In genomic region chr14:55162168-55162567, GRCm38 (mm10) we compare ENCODE assay signal across 26 mouse cellular contexts. TPM values are rescaled to one million over a fixed set of nuclear protein-coding genes. Genes with fewer than 3 reads are reported as not detected.
DNase-seq lines count a peak whose midpoint lies in the region; ATAC-seq and TF ChIP-seq lines count a peak whose summit lies in the region.
"Had no signal": no experiment of that assay in that cellular context is flagged by ENCODE, and none has a peak within 500 bp of the region (broad histone marks: within the 10 kb centered on the region; RNA-seq: fewer than 3 reads in every experiment).

No protein-coding gene starts in this region.

- DNase-seq in yolk sac, embryonic 10.5 days (ENCODE audit: low spot score) = peak; percentile 44
- no peak for DNase-seq in embryo, embryonic 10 days (ENCODE audit: low spot score)
- no peak for DNase-seq in MN1 (ENCODE audit: low spot score)
- no peak for DNase-seq in liver, embryonic 11.5 days (ENCODE audit: low spot score)
- DNase-seq: adrenal gland, postnatal 10 days; cerebellum, adult 11-12 months; cerebellum, adult 8-10 months; cerebellum, postnatal 10 days; cerebellum, postnatal 36 days; gastrocnemius, postnatal 25 days; heart, adult 18-20 months; heart, postnatal 10 days; heart, postnatal 4 days had no signal

- peak; percentile 48 for TF ChIP-seq CTCF in intestine, postnatal 0 days (IDR thresholded peaks at IDR 0.05; ENCODE audit: low read depth)

- no peak overlapping the region for H3K4me3 ChIP-seq in intestine, embryonic 15.5 days (replicated peaks)
- H3K4me3 ChIP-seq in intestine, postnatal 0 days (ENCODE audit: low read depth, low read length) = no peak overlapping the region
- no peak overlapping the region for H3K4me3 ChIP-seq in stomach, embryonic 15.5 days (replicated peaks)
- H3K4me3 ChIP-seq in liver, embryonic 11.5 days (ENCODE audit: low read depth, low read length) = no peak overlapping the region
- H3K4me3 ChIP-seq: forebrain, embryonic 10.5 days; heart, embryonic 12.5 days; heart, embryonic 15.5 days had no signal

- H3K27ac ChIP-seq in intestine, embryonic 15.5 days = peak overlapping the region; percentile 84
- H3K27ac ChIP-seq in intestine, postnatal 0 days (ENCODE audit: low read depth, low read length) = peak overlapping the region; percentile 90
- H3K27ac ChIP-seq in stomach, embryonic 15.5 days = peak overlapping the region; percentile 24; the same call in 1 of the 2 replicates
- no peak overlapping the region for H3K27ac ChIP-seq in liver, embryonic 11.5 days (ENCODE audit: low read depth, low read length)
- H3K27ac ChIP-seq: forebrain, embryonic 10.5 days; heart, embryonic 15.5 days; hindbrain, embryonic 14.5 days; hindbrain, postnatal 0 days had no signal

- H3K9ac ChIP-seq in intestine, embryonic 15.5 days = no peak overlapping the region
- H3K9ac ChIP-seq in intestine, postnatal 0 days (ENCODE audit: low read depth, low read length) = no peak overlapping the region
- H3K9ac ChIP-seq in stomach, embryonic 15.5 days = no peak overlapping the region
- H3K9ac ChIP-seq in liver, embryonic 11.5 days (ENCODE audit: low read depth, low read length) = no peak overlapping the region
- H3K9ac ChIP-seq: heart, embryonic 12.5 days; heart, embryonic 15.5 days; hindbrain, embryonic 14.5 days had no signal

- ATAC-seq in intestine, embryonic 15.5 days = peak; percentile 91
- peak; percentile 88 for ATAC-seq in intestine, postnatal 0 days
- peak; percentile 72 for ATAC-seq in stomach, embryonic 15.5 days (ENCODE audit: insufficient read depth, low FRiP score, low read depth)
- no peak for ATAC-seq in liver, embryonic 11.5 days (replicated peaks; ENCODE audit: low FRiP score)
- ATAC-seq: Patski had no signal

- WGBS in intestine, embryonic 15.5 days = 60% methylated on average over 4 of the region's 4 CpGs
- 31% methylated on average over 4 of the region's 4 CpGs for WGBS in intestine, postnatal 0 days
- 70% methylated on average over 4 of the region's 4 CpGs for WGBS in stomach, embryonic 15.5 days
- WGBS in liver, embryonic 11.5 days = 62% methylated on average over 4 of the region's 4 CpGs

- H3K27me3 ChIP-seq in intestine, embryonic 15.5 days (replicated peaks) = no peaks in the 10 kb centered on the region
- no peaks in the 10 kb centered on the region for H3K27me3 ChIP-seq in intestine, postnatal 0 days (replicated peaks; ENCODE audit: control insufficient read depth, insufficient read depth, low read length)
- no peaks in the 10 kb centered on the region for H3K27me3 ChIP-seq in stomach, embryonic 15.5 days (replicated peaks)
- H3K27me3 ChIP-seq in liver, embryonic 11.5 days (replicated peaks; ENCODE audit: control insufficient read depth, insufficient read depth, low read length) = no peaks in the 10 kb centered on the region
- H3K27me3 ChIP-seq: heart, embryonic 15.5 days had no signal

- H3K36me3 ChIP-seq in intestine, embryonic 15.5 days = no peaks in the 10 kb centered on the region
- H3K36me3 ChIP-seq in intestine, postnatal 0 days (ENCODE audit: control insufficient read depth, insufficient read depth) = no peaks in the 10 kb centered on the region
- no peaks in the 10 kb centered on the region for H3K36me3 ChIP-seq in stomach, embryonic 15.5 days
- no peaks in the 10 kb centered on the region for H3K36me3 ChIP-seq in liver, embryonic 11.5 days (ENCODE audit: control insufficient read depth, insufficient read depth, low read length)
- H3K36me3 ChIP-seq: forebrain, embryonic 10.5 days; heart, embryonic 12.5 days; heart, embryonic 15.5 days had no signal

- no peaks in the 10 kb centered on the region for H3K9me3 ChIP-seq in intestine, embryonic 15.5 days
- no peaks in the 10 kb centered on the region for H3K9me3 ChIP-seq in intestine, postnatal 0 days (ENCODE audit: control insufficient read depth)
- no peaks in the 10 kb centered on the region for H3K9me3 ChIP-seq in stomach, embryonic 15.5 days
- no peaks in the 10 kb centered on the region for H3K9me3 ChIP-seq in liver, embryonic 11.5 days (ENCODE audit: control insufficient read depth, low read length)
- H3K9me3 ChIP-seq: forebrain, embryonic 10.5 days; heart, embryonic 12.5 days; heart, embryonic 15.5 days had no signal

- no peak overlapping the region for H3K4me2 ChIP-seq in intestine, embryonic 15.5 days (replicated peaks)
- no peak overlapping the region for H3K4me2 ChIP-seq in intestine, postnatal 0 days (replicated peaks; ENCODE audit: low read depth)
- no peak overlapping the region for H3K4me2 ChIP-seq in stomach, embryonic 15.5 days
- H3K4me2 ChIP-seq in liver, embryonic 11.5 days = no peak overlapping the region
- H3K4me2 ChIP-seq: heart, embryonic 12.5 days; heart, embryonic 15.5 days; hindbrain, embryonic 14.5 days had no signal

- H3K4me1 ChIP-seq in intestine, embryonic 15.5 days (replicated peaks) = peaks cover 5% of the 10 kb centered on the region; the same call in 1 of the 2 replicates
- H3K4me1 ChIP-seq in intestine, postnatal 0 days (replicated peaks; ENCODE audit: control insufficient read depth, insufficient read depth, low read length) = peaks cover 4% of the 10 kb centered on the region; the same call in 1 of the 2 replicates
- peaks cover 4% of the 10 kb centered on the region; the same call in 1 of the 2 replicates for H3K4me1 ChIP-seq in stomach, embryonic 15.5 days
- H3K4me1 ChIP-seq in liver, embryonic 11.5 days (replicated peaks; ENCODE audit: control insufficient read depth, insufficient read depth, low read length) = no peaks in the 10 kb centered on the region

RNA-seq across cellular contexts. Expression of gene Jph4, which starts 45.4 kb away (rescaled TPM):
- polyA plus RNA-seq in intestine, embryonic 15.5 days (2015; fragmentation: Nextera tagmentation; extraction: Ambion mirVana) = 1.6 and 1.7 TPM in 2 replicates
- polyA plus RNA-seq in intestine, postnatal 0 days (2015; fragmentation: Nextera tagmentation; extraction: Ambion mirVana) = 0.90 and 0.93 TPM in 2 replicates
- 1.6 and 2.1 TPM in 2 replicates for polyA plus RNA-seq in stomach, embryonic 15.5 days (2015; fragmentation: Nextera tagmentation; extraction: Ambion mirVana)
- 0.44 and 0.60 TPM in 2 replicates for polyA plus RNA-seq in liver, embryonic 11.5 days (2014; fragmentation: Nextera tagmentation; extraction: Ambion mirVana)
- polyA plus RNA-seq: inflammation-experienced regulatory T-cells, adult 6 months had no signal

RNA-seq across cellular contexts. Expression of gene Ap1g2, which starts 55.8 kb away (rescaled TPM):
- 71.9 and 73.9 TPM in 2 replicates for polyA plus RNA-seq in intestine, embryonic 15.5 days (2015; fragmentation: Nextera tagmentation; extraction: Ambion mirVana)
- polyA plus RNA-seq in intestine, postnatal 0 days (2015; fragmentation: Nextera tagmentation; extraction: Ambion mirVana) = 75.3 and 81.5 TPM in 2 replicates
- 38.5 and 42.5 TPM in 2 replicates for polyA plus RNA-seq in stomach, embryonic 15.5 days (2015; fragmentation: Nextera tagmentation; extraction: Ambion mirVana)
- 45.1 and 52.9 TPM in 2 replicates for polyA plus RNA-seq in liver, embryonic 11.5 days (2014; fragmentation: Nextera tagmentation; extraction: Ambion mirVana)

RNA-seq across cellular contexts. Expression of gene Dhrs2, which starts 59.6 kb away (rescaled TPM):
- polyA plus RNA-seq in intestine, embryonic 15.5 days (2015; fragmentation: Nextera tagmentation; extraction: Ambion mirVana) = 0.15 and 0.21 TPM in 2 replicates
- polyA plus RNA-seq in intestine, postnatal 0 days (2015; fragmentation: Nextera tagmentation; extraction: Ambion mirVana) = 0.12 and 0.14 TPM in 2 replicates
- polyA plus RNA-seq in stomach, embryonic 15.5 days (2015; fragmentation: Nextera tagmentation; extraction: Ambion mirVana) = 0.37 and 0.40 TPM in 2 replicates
- polyA plus RNA-seq in liver, embryonic 11.5 days (2014; fragmentation: Nextera tagmentation; extraction: Ambion mirVana) = 0.22 TPM in 1 of 2 replicates, not detected in the other
- polyA plus RNA-seq: embryonic facial prominence, embryonic 11.5 days; forebrain, embryonic 10.5 days; gonadal fat pad, adult 2 months; heart, embryonic 12.5 days; heart, embryonic 15.5 days; hindbrain, embryonic 11.5 days; inflammation-experienced regulatory T-cells, adult 6 months; Patski had no signal
